22 mouse cellular contexts compared by ENCODE assay signal in genomic region chr14:97435453-97436233, GRCm38 (mm10).
DNase-seq lines count a peak whose midpoint lies in the region; ATAC-seq and TF ChIP-seq lines count a peak whose summit lies in the region.
"Had no signal": no experiment of that assay in that cellular context is flagged by ENCODE, and none has a peak within 500 bp of the region (broad histone marks: within the 10 kb centered on the region; RNA-seq: fewer than 3 reads in every experiment).

No protein-coding gene starts in this region.

- 0 out of 2 replicates have a peak overlapping the region, but pooled peaks have one; percentile 24 for H3K27ac ChIP-seq in left cerebral cortex, adult 2 months
- no peak overlapping the region for H3K27ac ChIP-seq in midbrain, embryonic 14.5 days (replicated peaks; ENCODE audit: low read depth, low read length)
- H3K27ac ChIP-seq: embryonic facial prominence, embryonic 10.5 days; heart, embryonic 13.5 days; hindbrain, embryonic 14.5 days had no signal

- no peak overlapping the region for H3K4me3 ChIP-seq in left cerebral cortex, adult 2 months
- H3K4me3 ChIP-seq in midbrain, embryonic 14.5 days (replicated peaks; ENCODE audit: low read depth, low read length): no peak overlapping the region
- H3K4me3 ChIP-seq: embryonic facial prominence, embryonic 10.5 days; heart, embryonic 13.5 days had no signal

- intact Hi-C loops in left cerebral cortex, adult 2 months (cut with DNase I): no loop called here

- ATAC-seq in frontal cortex, adult (ENCODE audit: low TSS enrichment): peak; percentile 76
- ATAC-seq in common myeloid progenitor, adult 5-6 weeks (replicated peaks; ENCODE audit: low read depth, poor library complexity, severe bottlenecking): 0 out of 2 replicates have a peak, but pooled peaks have one; percentile 36
- ATAC-seq in midbrain, embryonic 14.5 days (ENCODE audit: low FRiP score, low TSS enrichment): no peak
- ATAC-seq: CD4-positive, CD25-positive, alpha-beta regulatory T cell, adult 4 months; intestine, postnatal 0 days had no signal

- H3K9me3 ChIP-seq in midbrain, embryonic 14.5 days (ENCODE audit: control insufficient read depth, low read length): no peaks in the 10 kb centered on the region
- H3K9me3 ChIP-seq: embryonic facial prominence, embryonic 10.5 days; G1E; heart, embryonic 13.5 days had no signal

- H3K36me3 ChIP-seq in midbrain, embryonic 14.5 days (ENCODE audit: control insufficient read depth, insufficient read depth, low read length): no peaks in the 10 kb centered on the region
- H3K36me3 ChIP-seq: embryonic facial prominence, embryonic 10.5 days; G1E; heart, embryonic 13.5 days had no signal

- TF ChIP-seq CTCF in left cerebral cortex, adult 2 months (IDR thresholded peaks at IDR 0.05): no peak

- no peak overlapping the region for H3K4me2 ChIP-seq in midbrain, embryonic 14.5 days (ENCODE audit: low read length)
- H3K4me2 ChIP-seq: heart, embryonic 13.5 days; hindbrain, embryonic 14.5 days had no signal

- WGBS in midbrain, embryonic 14.5 days: 64% methylated on average over 4 of the region's 4 CpGs

- H3K4me1 ChIP-seq in midbrain, embryonic 14.5 days (ENCODE audit: control insufficient read depth, insufficient read depth, low read length): no peaks in the 10 kb centered on the region
- H3K4me1 ChIP-seq: heart, embryonic 13.5 days had no signal

- no peaks in the 10 kb centered on the region for H3K27me3 ChIP-seq in midbrain, embryonic 14.5 days (ENCODE audit: control insufficient read depth, insufficient read depth, low read length)
- H3K27me3 ChIP-seq: heart, embryonic 13.5 days had no signal

- no peak overlapping the region for H3K9ac ChIP-seq in midbrain, embryonic 14.5 days (replicated peaks; ENCODE audit: low read length)
- H3K9ac ChIP-seq: heart, embryonic 13.5 days; hindbrain, embryonic 14.5 days had no signal

- DNase-seq in frontal cortex, postnatal 25 days (ENCODE audit: low spot score in 2 of 2): no peak
- DNase-seq in left cerebral cortex, adult 2 months (ENCODE audit: extremely low spot score in 1 of 2, low spot score in 2 of 2): no peak
- no peak for DNase-seq in left cerebral cortex, adult 18-20 months (ENCODE audit: low spot score in 2 of 2)
- DNase-seq in telencephalon, adult 2 months (ENCODE audit: low read depth, low spot score): peak; percentile 31
- DNase-seq in thymus, postnatal 0 days (ENCODE audit: low spot score): no peak
- no peak for DNase-seq in midbrain, embryonic 14.5 days
- DNase-seq: adrenal gland, adult 8-10 months; B cell, adult 2 months; cerebellum, adult 18-20 months; cerebellum, adult 9-11 months; cerebellum, postnatal 36 days; gastrocnemius, postnatal 25 days; heart, adult 11 months; heart, postnatal 4 days had no signal
